Mouse (Mus musculus) ES-Bruce4 (cell line): ENCODE measurements around the gene Clptm1. TPM values are rescaled to one million over a fixed set of nuclear protein-coding genes. Genes with fewer than 3 reads are reported as not detected.

Experiments used
- H3K27ac ChIP-seq: 2 replicates; pipeline ENCODE4 v1.5.1; 2012; ENCODE audit warnings: low read length, inconsistent platforms; ENCODE audit not compliant: insufficient read depth
- H3K27me3 ChIP-seq: 2 replicates; pipeline ENCODE4 v1.6.1; 2012; ENCODE audit warnings: mild to moderate bottlenecking, low read length, inconsistent platforms; ENCODE audit not compliant: control insufficient read depth, poor library complexity, insufficient read depth, severe bottlenecking
- H3K36me3 ChIP-seq: 2 replicates; pipeline ENCODE4 v1.6.1; 2012; ENCODE audit warnings: inconsistent platforms, mild to moderate bottlenecking, low read length, moderate library complexity; ENCODE audit not compliant: control insufficient read depth, poor library complexity, insufficient read depth, severe bottlenecking
- H3K4me1 ChIP-seq: one replicate; pipeline ENCODE4 v1.8.1; 2011; ENCODE audit warnings: low read length; ENCODE audit not compliant: control insufficient read depth, insufficient read depth
- H3K4me3 ChIP-seq: 2 replicates; pipeline ENCODE4 v1.5.1; 2011; ENCODE audit warnings: low read depth, mild to moderate bottlenecking, low read length
- H3K9ac ChIP-seq: 2 replicates; pipeline ENCODE4 v1.6.1; 2012; ENCODE audit warnings: low read depth, mild to moderate bottlenecking, inconsistent platforms; ENCODE audit not compliant: poor library complexity, severe bottlenecking
- H3K9me3 ChIP-seq: replicated peaks from 2 replicates; pipeline ENCODE4 v1.6.1; 2012; ENCODE audit warnings: mild to moderate bottlenecking, low read length, inconsistent platforms; ENCODE audit not compliant: control insufficient read depth, poor library complexity, insufficient read depth, severe bottlenecking
- CTCF ChIP-seq: IDR thresholded peaks from one replicate; pipeline ENCODE4 v1.8.1; 2011; ENCODE audit warnings: low read depth, low read length
- EP300 ChIP-seq: IDR thresholded peaks from 2 replicates; pipeline ENCODE4 v1.6.1; 2011; ENCODE audit warnings: low read depth, low read length; ENCODE audit not compliant: insufficient read depth
- POLR2A ChIP-seq: IDR thresholded peaks from one replicate; pipeline ENCODE4 v1.8.1; 2011; ENCODE audit warnings: low read length; ENCODE audit not compliant: insufficient read depth
- polyA plus RNA-seq: library from polyadenylated mRNA; stranded (reverse); fragments of >200 nt; gene quantifications from 2 replicates; pipeline ENCODE4 v1.2.4, GENCODE M21; 2011; ENCODE audit warnings: low read depth; ENCODE audit not compliant: missing spikeins, insufficient read depth, insufficient read length

Clptm1 gene
- polyA plus RNA-seq, 1 experiment = 52.7 TPM

- Histone ChIP-seq H3K4me1 (peaks cover 5% of the 10 kb centered on the region), H3K9ac (no peak overlapping the region), H3K36me3 (peaks cover 40% of the 10 kb centered on the region), H3K4me3 (no peak overlapping the region), H3K27ac (no peak overlapping the region), H3K9me3 (no peaks in the 10 kb centered on the region), H3K27me3 (no peaks in the 10 kb centered on the region)
- no peak for TF ChIP-seq EP300
- TF ChIP-seq CTCF = no peak
- no peak for TF ChIP-seq POLR2A
Observed at GRCm38 (mm10) chr7:19704475-19704874, 39.6 kb upstream of the Clptm1 start.

GRCm38 (mm10) chr7:19702859-19703555 lies 38.2 kb upstream of the Clptm1 start:
- H3K36me3 ChIP-seq = peaks cover 28% of the 10 kb centered on the region

DNA sequence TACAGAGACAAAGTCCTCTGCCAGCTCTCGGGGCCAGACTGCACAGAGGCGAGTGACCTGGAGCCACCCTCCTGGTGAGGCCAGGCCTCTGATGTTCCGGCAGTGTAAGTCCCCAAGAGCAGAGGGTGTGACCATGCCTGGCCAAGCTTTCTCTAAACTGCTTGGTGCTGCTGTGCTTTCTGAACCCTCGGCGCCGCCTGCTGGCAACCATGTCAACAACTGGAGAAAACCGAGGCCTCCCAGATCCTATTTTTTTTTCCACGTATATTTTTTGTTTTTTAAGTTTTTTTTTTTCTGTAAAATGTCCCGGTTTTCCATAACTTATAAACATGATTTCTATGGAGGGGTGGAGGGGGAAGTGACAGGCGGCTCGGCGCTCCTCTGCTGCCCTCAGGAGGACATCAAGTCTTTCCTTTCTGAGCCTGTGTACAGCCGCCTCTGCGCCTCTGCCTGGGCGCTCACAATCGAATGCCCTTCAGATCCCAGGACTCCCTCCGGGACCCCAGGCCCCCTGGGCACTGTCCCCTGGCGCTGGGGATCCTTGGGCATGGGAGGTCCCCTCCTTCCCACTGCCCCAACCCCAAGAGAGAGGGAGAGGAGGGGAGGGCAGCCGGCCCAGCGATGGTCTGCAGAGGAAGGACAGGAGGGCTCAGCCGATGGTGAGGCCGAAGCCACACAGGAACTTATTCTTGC lies 36.4 kb upstream of the Clptm1 start:
- Histone ChIP-seq H3K9me3 (no peaks in the 10 kb centered on the region), H3K36me3 (peaks cover 33% of the 10 kb centered on the region), H3K27ac (peak overlapping the region; percentile 94), H3K4me3 (no peak overlapping the region), H3K9ac (0 out of 2 replicates have a peak overlapping the region, but pooled peaks have one; percentile 6), H3K27me3 (no peaks in the 10 kb centered on the region), H3K4me1 (peaks cover 6% of the 10 kb centered on the region)
- peak; percentile 59; the same call in 1 of the 2 replicates for TF ChIP-seq EP300
- peak; percentile 5 for TF ChIP-seq POLR2A
- peak; percentile 64 for TF ChIP-seq CTCF

More at GRCm38 (mm10) chr7:19702859-19703555, 38.2 kb upstream of the Clptm1 start:
- Histone ChIP-seq H3K9ac (no peak overlapping the region), H3K9me3 (no peaks in the 10 kb centered on the region), H3K27ac (peak overlapping the region; percentile 73), H3K4me3 (no peak overlapping the region), H3K27me3 (no peaks in the 10 kb centered on the region), H3K4me1 (peaks cover 5% of the 10 kb centered on the region)
- no peak for TF ChIP-seq CTCF
- TF ChIP-seq EP300 = no peak
- TF ChIP-seq POLR2A = no peak

DNA sequence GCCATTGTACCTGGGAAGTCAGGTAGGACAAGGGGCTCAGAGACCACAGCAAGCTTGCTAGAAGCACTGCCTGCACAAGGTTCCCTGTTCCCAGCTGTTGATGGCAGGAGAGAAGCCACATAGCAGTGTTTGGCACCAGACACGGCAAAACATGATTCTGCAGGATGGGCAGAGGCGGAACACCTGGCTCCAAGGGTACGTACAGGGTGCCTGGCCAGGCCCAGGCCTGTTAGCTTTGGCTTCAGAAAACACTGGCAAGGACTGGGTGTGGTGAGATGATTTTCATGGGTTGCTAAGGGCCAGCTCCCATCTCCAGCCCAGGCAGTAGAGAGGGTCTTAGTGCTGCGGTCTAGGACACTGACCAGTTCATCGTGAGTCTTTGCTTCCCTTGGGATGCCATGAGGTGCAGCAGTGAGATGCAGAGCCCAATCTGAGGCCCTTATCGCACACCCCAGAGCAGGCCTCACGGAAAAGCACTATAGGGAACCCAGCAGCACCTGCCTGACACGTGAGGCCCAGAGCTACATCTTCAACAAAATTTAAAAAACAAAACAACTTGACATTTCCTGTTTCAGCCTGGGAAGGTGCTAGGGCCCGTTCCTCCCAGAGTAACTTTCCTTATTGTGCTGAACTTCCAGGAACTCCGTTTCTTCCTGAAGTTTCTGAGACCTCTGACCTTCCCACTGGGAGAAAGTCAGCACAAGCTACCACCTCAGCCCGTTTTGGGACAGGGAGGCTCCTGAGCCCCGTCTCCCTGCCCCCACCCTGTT lies 35.7 kb upstream of the Clptm1 start:
- Histone ChIP-seq H3K4me3 (no peak overlapping the region), H3K4me1 (peaks cover 7% of the 10 kb centered on the region), H3K9me3 (no peaks in the 10 kb centered on the region), H3K36me3 (peaks cover 35% of the 10 kb centered on the region), H3K27ac (peak overlapping the region; percentile 94), H3K27me3 (no peaks in the 10 kb centered on the region), H3K9ac (0 out of 2 replicates have a peak overlapping the region, but pooled peaks have one; percentile 24)
- no peak for TF ChIP-seq EP300
- no peak for TF ChIP-seq CTCF
- TF ChIP-seq POLR2A = peak; percentile 6

GRCm38 (mm10) chr7:19699827-19700148 lies 35.0 kb upstream of the Clptm1 start:
- peak overlapping the region; percentile 94 for H3K27ac ChIP-seq
- peaks cover 7% of the 10 kb centered on the region for H3K4me1 ChIP-seq
- H3K27me3 ChIP-seq = no peaks in the 10 kb centered on the region
- no peak for TF ChIP-seq EP300
- no peak for TF ChIP-seq CTCF
- TF ChIP-seq POLR2A = no peak
- H3K9ac ChIP-seq = 0 out of 2 replicates have a peak overlapping the region, but pooled peaks have one; percentile 24
- no peak overlapping the region for H3K4me3 ChIP-seq
- H3K36me3 ChIP-seq = peaks cover 31% of the 10 kb centered on the region
- no peaks in the 10 kb centered on the region for H3K9me3 ChIP-seq
